ENCODE assay signal across 8 mouse cellular contexts in the genomic region with DNA sequence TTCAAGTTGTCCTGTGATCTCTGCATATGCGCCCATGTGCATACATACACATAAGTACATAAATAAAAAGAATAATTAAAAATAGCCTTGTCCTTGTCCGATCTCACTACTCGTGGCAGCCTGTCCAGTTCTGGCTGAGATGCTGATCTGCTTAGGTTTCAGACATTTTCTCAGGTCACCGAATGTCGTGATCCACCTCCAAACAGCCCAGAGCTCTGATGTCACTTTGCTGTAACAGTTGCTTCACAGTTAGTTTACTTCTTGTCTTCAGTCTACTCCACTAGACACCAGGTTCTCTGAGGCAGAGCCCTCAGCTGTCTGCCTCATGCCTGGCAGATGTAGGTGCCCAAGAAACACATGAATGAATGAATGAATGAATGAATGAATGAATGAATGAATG. TPM values are rescaled to one million over a fixed set of nuclear protein-coding genes. Genes with fewer than 3 reads are reported as not detected.
DNase-seq lines count a peak whose midpoint lies in the region; ATAC-seq and TF ChIP-seq lines count a peak whose summit lies in the region.

No protein-coding gene starts in this region.

- no peak for DNase-seq in kidney, postnatal 36 days
- DNase-seq in gastrocnemius, postnatal 10 days: no peak
- DNase-seq in urinary bladder, postnatal 14 days (ENCODE audit: low spot score): no peak

- TF ChIP-seq POLR2A in cortical plate, adult 2 months (IDR thresholded peaks at IDR 0.05; ENCODE audit: extremely low read depth, insufficient read depth, low read length): no peak

- no peak for TF ChIP-seq CTCF in cortical plate, adult 2 months (IDR thresholded peaks at IDR 0.05; ENCODE audit: extremely low read depth, insufficient read depth, low read length)

- peak overlapping the region; percentile 18 for H3K9ac ChIP-seq in kidney, embryonic 14.5 days (ENCODE audit: low read depth, low read length)
- peak overlapping the region; percentile 35 for H3K9ac ChIP-seq in intestine, embryonic 16.5 days (ENCODE audit: low read depth, low read length)
- H3K9ac ChIP-seq in neural tube, embryonic 12.5 days: peak overlapping the region; percentile 40; the same call in 1 of the 2 replicates

- no peaks in the 10 kb centered on the region for H3K36me3 ChIP-seq in kidney, embryonic 14.5 days (ENCODE audit: control insufficient read depth, insufficient read depth, low read length)
- no peaks in the 10 kb centered on the region for H3K36me3 ChIP-seq in intestine, embryonic 16.5 days (ENCODE audit: control insufficient read depth, insufficient read depth, low read length)
- H3K36me3 ChIP-seq in neural tube, embryonic 12.5 days: no peaks in the 10 kb centered on the region

- no peak for ATAC-seq in kidney, embryonic 14.5 days (ENCODE audit: low FRiP score, low TSS enrichment)
- no peak for ATAC-seq in intestine, embryonic 16.5 days
- ATAC-seq in neural tube, embryonic 12.5 days (ENCODE audit: low FRiP score, low read depth): no peak
- ATAC-seq in activated CD4-positive, CD25-positive, alpha-beta regulatory T cell, adult 4 months: no peak

- 55% methylated on average over 5 of the region's 5 CpGs for WGBS in kidney, embryonic 14.5 days
- 60% methylated on average over 5 of the region's 5 CpGs for WGBS in intestine, embryonic 16.5 days
- 71% methylated on average over 5 of the region's 5 CpGs for WGBS in neural tube, embryonic 12.5 days

- H3K4me2 ChIP-seq in kidney, embryonic 14.5 days (replicated peaks; ENCODE audit: low read depth, low read length): peak overlapping the region; percentile 44
- H3K4me2 ChIP-seq in intestine, embryonic 16.5 days (ENCODE audit: low read depth, low read length): peak overlapping the region; percentile 68
- peak overlapping the region; percentile 56 for H3K4me2 ChIP-seq in neural tube, embryonic 12.5 days (replicated peaks)

- peak overlapping the region; percentile 24 for H3K4me3 ChIP-seq in kidney, embryonic 14.5 days (ENCODE audit: low read length)
- H3K4me3 ChIP-seq in cortical plate, adult 2 months (ENCODE audit: insufficient read depth, low read length): peak overlapping the region; percentile 37
- H3K4me3 ChIP-seq in intestine, embryonic 16.5 days (ENCODE audit: low read length): peak overlapping the region; percentile 38
- no peak overlapping the region for H3K4me3 ChIP-seq in neural tube, embryonic 12.5 days

- H3K4me1 ChIP-seq in kidney, embryonic 14.5 days (ENCODE audit: control insufficient read depth, insufficient read depth, low read length): peaks cover 20% of the 10 kb centered on the region
- H3K4me1 ChIP-seq in cortical plate, adult 2 months (ENCODE audit: control insufficient read depth, insufficient read depth, low read length): no peaks in the 10 kb centered on the region
- H3K4me1 ChIP-seq in intestine, embryonic 16.5 days (ENCODE audit: control insufficient read depth, insufficient read depth, low read length): peaks cover 18% of the 10 kb centered on the region
- peaks cover 23% of the 10 kb centered on the region for H3K4me1 ChIP-seq in neural tube, embryonic 12.5 days

- no peaks in the 10 kb centered on the region for H3K27me3 ChIP-seq in kidney, embryonic 14.5 days (ENCODE audit: control insufficient read depth, insufficient read depth, low read length)
- no peaks in the 10 kb centered on the region for H3K27me3 ChIP-seq in intestine, embryonic 16.5 days (replicated peaks; ENCODE audit: control insufficient read depth, insufficient read depth, low read length)
- H3K27me3 ChIP-seq in neural tube, embryonic 12.5 days (replicated peaks): 0 out of 2 replicates have a peak, but pooled peaks cover 8% of the 10 kb centered on the region

- peak overlapping the region; percentile 49; the same call in 1 of the 2 replicates for H3K27ac ChIP-seq in kidney, embryonic 14.5 days (ENCODE audit: low read depth, low read length)
- H3K27ac ChIP-seq in cortical plate, adult 2 months (ENCODE audit: insufficient read depth, low read length): no peak overlapping the region
- peak overlapping the region; percentile 82 for H3K27ac ChIP-seq in intestine, embryonic 16.5 days (ENCODE audit: low read length)
- H3K27ac ChIP-seq in neural tube, embryonic 12.5 days: no peak overlapping the region

- no peaks in the 10 kb centered on the region for H3K9me3 ChIP-seq in kidney, embryonic 14.5 days (ENCODE audit: control insufficient read depth, low read length)
- no peaks in the 10 kb centered on the region for H3K9me3 ChIP-seq in intestine, embryonic 16.5 days (ENCODE audit: control insufficient read depth, low read length)
- no peaks in the 10 kb centered on the region for H3K9me3 ChIP-seq in neural tube, embryonic 12.5 days

RNA-seq across cellular contexts. Expression of gene Ier5l, which starts 9.6 kb away (rescaled TPM):
- 5.5 and 7.2 TPM in 2 replicates for polyA plus RNA-seq in kidney, embryonic 14.5 days (2014; fragmentation: Nextera tagmentation; extraction: Ambion mirVana)
- 19.5 and 22.1 TPM in 2 replicates for polyA plus RNA-seq in cortical plate, adult 2 months (2012; rRNA removed)
- 0.61 and 0.75 TPM in 2 replicates for polyA plus RNA-seq in intestine, embryonic 16.5 days (2015; fragmentation: Nextera tagmentation; extraction: Ambion mirVana)
- polyA plus RNA-seq in neural tube, embryonic 12.5 days (2016; fragmentation: Nextera tagmentation; extraction: Ambion mirVana): 5.7 and 5.8 TPM in 2 replicates
- 1 to 10 TPM; 4.8 to 7.4 TPM for total RNA-seq in gastrocnemius, postnatal 10 days (2021)
- polyA plus RNA-seq in activated CD4-positive, CD25-positive, alpha-beta regulatory T cell, adult 4 months (2017; shearing (Covaris generic)): under 1 TPM in 1 of 2 experiments, not detected in 1; 0.16 TPM

RNA-seq across cellular contexts. Expression of gene Ptpa, which starts 48.6 kb away (rescaled TPM):
- 92.3 and 96.0 TPM in 2 replicates for polyA plus RNA-seq in kidney, embryonic 14.5 days (2014; fragmentation: Nextera tagmentation; extraction: Ambion mirVana)
- 167 and 176 TPM in 2 replicates for polyA plus RNA-seq in cortical plate, adult 2 months (2012; rRNA removed)
- polyA plus RNA-seq in intestine, embryonic 16.5 days (2015; fragmentation: Nextera tagmentation; extraction: Ambion mirVana): 120 and 132 TPM in 2 replicates
- 129 and 135 TPM in 2 replicates for polyA plus RNA-seq in neural tube, embryonic 12.5 days (2016; fragmentation: Nextera tagmentation; extraction: Ambion mirVana)
- 100 to 1,000 TPM in 1 of 2 experiments, 10 to 100 TPM in 1; 95.1 to 101 TPM for total RNA-seq in gastrocnemius, postnatal 10 days (2021)
- polyA plus RNA-seq in activated CD4-positive, CD25-positive, alpha-beta regulatory T cell, adult 4 months (2017; shearing (Covaris generic)): 10 to 100 TPM; 46.4 to 73.2 TPM

RNA-seq across cellular contexts. Expression of gene Crat, which starts 48.8 kb away (rescaled TPM):
- polyA plus RNA-seq in kidney, embryonic 14.5 days (2014; fragmentation: Nextera tagmentation; extraction: Ambion mirVana): 21.4 and 30.6 TPM in 2 replicates
- polyA plus RNA-seq in cortical plate, adult 2 months (2012; rRNA removed): 44.7 and 50.9 TPM in 2 replicates
- polyA plus RNA-seq in intestine, embryonic 16.5 days (2015; fragmentation: Nextera tagmentation; extraction: Ambion mirVana): 25.9 and 29.4 TPM in 2 replicates
- 26.0 and 27.7 TPM in 2 replicates for polyA plus RNA-seq in neural tube, embryonic 12.5 days (2016; fragmentation: Nextera tagmentation; extraction: Ambion mirVana)
- total RNA-seq in gastrocnemius, postnatal 10 days (2021): 100 to 1,000 TPM; 228 to 262 TPM
- polyA plus RNA-seq in activated CD4-positive, CD25-positive, alpha-beta regulatory T cell, adult 4 months (2017; shearing (Covaris generic)): 1 to 10 TPM; 2.9 to 3.5 TPM

Comparison
In these comparisons a context has a peak if more than half of its experiments do, and no peak if none do; other contexts are left out.
1. H3K27ac ChIP-seq: peak in kidney, embryonic 14.5 days (single experiment) and intestine, embryonic 16.5 days (single experiment); none in cortical plate, adult 2 months (single experiment) and neural tube, embryonic 12.5 days (single experiment).
2. Peak in every context shown above with its lines, with median percentiles within 50 percentile points of each other: H3K4me2 ChIP-seq and H3K9ac ChIP-seq.